Mouse (Mus musculus): ENCODE data around the gene Dgcr6. TPM values are rescaled to one million over a fixed set of nuclear protein-coding genes. Genes with fewer than 3 reads are reported as not detected.
A peak's percentile ranks its signal among the peaks of the same experiment; 100 is the strongest.

Dgcr6 gene
- total and polyA plus RNA-seq, 3 experiments = 71.3 to 132 (median 75.7) TPM

DNA sequence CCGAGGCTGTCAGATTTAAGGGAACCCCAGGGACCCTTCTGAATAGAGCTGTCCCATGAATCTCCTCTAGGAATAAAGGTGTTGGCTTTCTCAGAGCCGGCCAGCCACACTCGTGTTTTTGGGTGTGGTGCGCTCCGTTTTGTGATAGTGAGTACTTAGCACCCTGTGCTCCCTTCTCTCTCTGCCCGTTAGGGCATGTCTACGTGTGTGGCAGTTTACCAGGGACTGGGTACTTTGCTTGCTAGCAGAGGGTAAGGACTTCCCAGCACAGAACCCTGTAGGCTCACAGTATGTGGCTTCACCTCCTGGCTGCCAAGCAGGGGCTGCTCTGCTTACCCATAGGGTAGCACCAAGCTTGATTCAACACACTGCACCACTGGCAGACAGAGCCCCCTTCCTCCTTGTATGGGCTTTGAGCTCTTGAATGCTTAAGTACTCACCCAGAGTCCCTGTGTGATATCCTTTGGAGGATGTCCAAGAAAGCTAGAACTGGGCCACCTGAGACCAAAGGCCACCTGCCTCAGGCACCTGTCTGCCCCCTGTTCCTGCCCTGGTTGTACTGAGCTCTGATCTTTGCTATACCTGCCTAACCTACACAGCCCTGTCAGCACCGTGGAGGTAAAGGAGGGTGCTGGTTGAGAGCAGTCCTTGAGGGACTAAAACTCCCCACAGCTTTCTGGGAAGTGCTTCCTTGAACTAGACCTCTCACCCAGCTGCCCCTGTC lies 16.2 kb downstream of the Dgcr6 start:
- DNase-seq = no peak

DNA sequence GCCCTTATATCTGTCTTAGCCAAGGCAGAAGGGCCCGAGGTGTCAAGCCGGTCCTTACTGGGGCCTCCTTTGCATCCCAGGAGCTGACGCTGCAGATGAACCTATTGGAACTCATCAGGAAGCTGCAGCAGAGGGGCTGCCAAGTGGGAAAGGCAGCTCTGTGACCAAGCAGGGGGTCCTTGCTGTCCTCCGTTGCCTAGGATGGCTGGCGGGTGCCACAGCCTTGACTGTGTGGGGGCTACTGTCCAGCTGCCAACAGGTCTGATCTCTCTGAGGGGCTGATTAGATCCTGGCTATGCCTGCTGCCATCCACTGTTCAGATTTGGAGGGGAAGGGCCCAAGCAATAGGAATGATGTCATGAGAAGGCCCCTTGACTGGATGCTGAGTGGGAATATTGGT lies 18.1 kb downstream of the Dgcr6 start:
- no peak for DNase-seq

DNA sequence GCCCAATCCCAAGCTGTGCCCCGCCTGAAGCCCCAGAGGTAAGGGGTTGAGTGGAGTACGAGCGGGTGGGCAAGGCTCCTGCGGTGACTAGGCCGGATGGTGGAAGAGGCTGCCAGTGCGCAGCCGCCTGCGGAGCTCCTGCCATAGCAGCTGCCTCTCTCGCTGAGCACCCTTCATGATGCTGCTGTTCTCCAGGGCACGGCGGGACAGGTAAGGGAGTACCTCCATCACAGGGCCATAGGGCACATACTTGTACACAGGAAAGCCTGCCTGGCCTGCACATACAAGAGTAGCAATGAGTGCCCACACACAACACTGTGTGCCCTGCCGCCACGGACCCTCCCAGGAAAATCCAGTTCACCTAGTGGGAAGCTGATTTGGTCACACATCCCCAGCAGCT lies 19.4 kb downstream of the Dgcr6 start:
- DNase-seq = no peak

DNA sequence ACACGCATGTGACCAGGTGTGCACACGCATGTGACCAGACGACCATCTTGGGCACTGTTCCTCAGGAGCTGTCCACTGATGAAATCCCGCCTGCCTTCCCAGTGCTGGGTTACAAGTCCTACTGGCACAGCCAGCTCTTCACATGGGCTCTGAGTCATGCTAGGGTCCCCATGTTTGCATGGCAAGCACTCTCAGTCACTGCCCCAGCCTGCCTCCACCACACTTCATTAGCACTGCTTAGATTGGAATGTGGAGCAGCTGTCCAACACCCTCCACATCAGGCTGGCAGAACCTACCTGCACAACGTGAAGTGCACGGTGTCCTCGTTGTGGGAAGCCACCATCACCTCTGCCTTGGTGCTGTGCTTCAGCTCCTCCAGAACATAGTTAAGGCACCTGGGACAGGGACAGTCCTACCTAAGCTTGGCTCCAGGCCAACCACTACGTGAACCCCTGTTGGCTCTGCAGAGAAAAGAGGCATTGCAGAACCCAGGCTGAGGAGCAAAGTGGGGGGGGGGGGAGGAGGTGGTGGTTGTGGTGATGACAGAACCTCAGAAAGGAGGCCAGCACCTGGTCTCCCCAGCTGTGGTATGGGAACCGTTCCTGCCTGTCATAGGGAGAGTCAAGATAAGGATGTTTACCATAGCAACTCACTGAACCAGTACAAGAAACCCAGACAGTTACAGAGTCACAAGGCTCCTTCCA lies 20.8 kb downstream of the Dgcr6 start:
- DNase-seq = no peak

DNA sequence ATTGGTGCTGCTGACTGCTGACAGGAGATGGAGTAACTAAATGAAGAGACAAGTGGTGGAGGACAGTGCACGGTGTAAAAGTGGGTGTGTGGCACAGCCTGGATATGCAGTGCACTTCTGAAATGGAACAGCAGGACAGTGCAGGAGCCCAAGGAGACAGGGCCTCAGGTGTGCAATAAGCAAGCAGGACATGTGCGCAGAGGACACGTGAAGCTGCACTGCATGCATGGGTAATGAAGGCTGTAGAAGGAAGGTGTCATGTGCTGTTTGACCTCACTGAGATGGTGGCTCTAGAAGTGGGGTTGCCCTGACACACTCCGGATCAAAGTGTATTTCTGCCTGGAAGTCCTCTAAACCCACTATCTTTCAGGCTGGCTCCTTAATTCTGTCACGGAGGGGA lies 22.0 kb downstream of the Dgcr6 start:
- DNase-seq = no peak

DNA sequence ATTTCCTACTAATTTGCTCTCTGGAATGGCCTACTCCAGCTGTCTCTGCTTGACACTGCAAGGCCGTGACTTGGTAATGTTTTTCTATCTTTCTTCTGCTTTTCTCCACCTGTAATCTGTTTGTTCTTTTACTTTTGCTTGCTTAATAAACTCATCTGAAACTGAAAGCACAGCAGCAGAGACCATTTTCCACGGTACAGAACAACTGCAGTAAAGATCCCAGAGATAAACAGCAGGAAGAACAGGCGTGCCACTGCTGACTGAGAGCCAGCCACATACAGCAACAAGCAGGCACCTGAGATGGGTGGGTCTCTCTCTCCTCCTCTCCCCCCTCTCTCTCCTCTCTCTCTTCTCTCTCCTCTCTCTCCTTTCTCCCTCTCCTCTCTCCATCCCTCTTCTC lies 22.5 kb downstream of the Dgcr6 start:
- no peak for DNase-seq

DNA sequence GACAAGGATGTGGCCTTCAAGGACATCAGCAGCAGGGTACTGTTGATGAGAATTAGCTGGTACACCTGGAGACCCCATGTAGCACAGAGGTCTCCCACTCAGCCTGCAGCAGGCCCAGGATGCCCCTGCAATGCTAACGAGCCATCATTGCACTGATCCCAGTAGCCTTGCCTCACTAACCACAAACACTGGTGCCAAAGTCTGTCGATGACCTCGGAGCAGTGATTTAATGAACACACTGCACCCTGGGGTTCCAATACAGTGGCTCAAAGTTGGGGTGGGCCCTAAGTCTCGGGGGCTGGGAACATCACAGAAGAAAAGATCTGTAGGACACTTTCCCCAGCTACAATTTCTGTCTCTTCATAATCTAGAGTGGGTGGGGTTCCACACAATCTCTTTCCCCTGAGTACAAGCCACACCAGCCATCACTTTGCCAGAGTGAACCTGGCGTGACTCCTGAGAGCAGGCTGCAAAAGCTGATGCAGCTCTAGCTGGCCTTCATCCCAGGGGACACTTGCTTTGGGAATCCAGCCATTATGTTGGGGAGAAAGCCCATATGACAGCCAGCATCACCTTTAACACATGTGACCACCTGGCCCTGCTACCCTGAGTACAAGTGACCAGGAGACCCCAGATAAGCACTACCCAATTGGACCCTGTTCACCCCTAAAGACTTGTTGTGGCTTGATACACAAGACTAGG lies 25.8 kb downstream of the Dgcr6 start:
- peak; percentile 62 for DNase-seq

DNA sequence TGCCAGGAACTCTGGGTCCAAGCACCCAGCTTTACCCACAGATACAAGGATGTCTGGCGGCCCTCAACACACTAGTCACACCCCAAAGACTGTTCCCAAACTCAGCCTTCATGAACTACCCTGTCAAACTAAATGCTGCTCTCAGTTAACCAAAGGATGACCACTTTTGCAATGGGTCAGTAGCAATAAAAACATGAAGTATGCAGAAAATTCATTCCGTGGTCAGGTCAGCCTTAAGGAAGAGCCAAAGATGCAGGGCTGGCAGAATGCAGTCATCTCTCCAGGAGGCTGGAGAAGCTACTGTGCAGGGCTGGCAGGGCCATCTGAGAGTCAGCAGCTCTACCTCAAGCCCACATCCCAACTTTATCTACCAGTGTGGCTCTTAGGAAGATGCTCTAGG lies 26.6 kb downstream of the Dgcr6 start:
- DNase-seq = no peak

DNA sequence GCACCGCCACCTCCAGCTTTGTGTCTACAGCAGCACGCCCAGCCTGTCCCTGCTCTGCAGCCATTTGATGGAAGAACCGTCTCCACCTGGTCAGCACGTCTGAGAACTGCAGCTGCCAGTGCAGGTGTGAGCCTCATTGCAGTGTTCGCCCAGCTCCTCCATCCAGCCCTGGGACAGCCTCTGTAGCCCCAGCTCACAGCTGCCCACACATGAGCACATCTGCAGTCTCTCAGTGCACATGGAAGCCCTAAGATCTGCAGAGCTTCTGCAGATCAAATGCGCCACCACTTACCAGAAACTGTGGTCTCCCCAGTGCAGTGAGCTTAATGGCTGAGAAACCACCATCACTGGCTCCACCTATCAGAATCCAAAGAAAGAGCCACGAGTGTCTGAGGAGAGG lies 27.5 kb downstream of the Dgcr6 start:
- no peak for DNase-seq

DNA sequence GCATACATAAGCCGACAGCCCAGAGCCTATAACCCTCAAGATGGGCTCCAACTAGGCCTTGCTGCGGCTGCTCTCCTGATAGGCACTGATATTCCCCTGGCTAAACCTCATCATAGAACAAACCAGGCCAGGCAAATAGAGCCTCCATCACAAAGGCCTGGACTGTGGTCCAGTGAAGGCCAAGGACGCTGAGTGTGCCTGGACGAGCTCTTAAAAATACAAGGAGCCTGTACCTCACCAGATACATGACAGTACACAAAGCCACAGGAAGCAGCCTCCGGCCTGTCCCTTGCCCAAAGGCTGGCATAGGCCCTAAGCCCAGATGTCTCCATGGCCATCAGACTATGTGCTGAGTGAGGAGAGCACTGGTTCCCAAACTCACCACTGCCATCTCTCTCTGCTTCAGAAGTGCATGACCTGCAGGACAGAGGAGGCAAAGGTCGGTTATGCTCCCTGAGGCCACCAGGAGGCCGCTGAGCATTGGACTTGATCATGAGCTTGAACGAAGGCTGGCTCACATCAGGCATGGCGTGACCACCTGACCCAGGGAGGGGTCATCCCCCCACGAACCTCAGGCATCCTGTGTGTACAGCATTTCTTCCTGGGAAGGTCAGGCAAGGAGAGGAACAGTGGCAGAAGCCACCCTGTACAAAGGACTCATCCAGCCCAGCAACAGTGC lies 28.6 kb downstream of the Dgcr6 start:
- peak; percentile 65 for DNase-seq

DNA sequence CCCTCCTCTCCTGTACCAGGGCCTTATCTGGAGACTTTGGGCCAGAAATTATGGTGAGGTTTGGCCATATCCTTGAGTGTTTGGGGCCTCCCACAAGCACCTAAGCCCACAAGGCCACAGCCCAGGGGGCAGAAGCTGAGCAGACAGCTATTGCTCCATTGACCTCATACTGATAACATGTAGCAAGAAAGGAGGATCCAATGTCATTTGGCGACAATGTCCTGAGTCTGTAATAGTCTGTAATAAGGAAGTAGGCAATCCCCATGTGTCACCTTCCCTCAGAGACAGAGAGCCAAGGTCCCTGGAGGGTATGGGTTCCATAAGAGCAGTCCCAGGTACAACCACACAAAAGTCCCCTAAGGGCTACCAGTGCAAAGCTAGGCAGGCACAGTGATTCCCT lies 29.6 kb downstream of the Dgcr6 start:
- DNase-seq = peak; percentile 52

DNA sequence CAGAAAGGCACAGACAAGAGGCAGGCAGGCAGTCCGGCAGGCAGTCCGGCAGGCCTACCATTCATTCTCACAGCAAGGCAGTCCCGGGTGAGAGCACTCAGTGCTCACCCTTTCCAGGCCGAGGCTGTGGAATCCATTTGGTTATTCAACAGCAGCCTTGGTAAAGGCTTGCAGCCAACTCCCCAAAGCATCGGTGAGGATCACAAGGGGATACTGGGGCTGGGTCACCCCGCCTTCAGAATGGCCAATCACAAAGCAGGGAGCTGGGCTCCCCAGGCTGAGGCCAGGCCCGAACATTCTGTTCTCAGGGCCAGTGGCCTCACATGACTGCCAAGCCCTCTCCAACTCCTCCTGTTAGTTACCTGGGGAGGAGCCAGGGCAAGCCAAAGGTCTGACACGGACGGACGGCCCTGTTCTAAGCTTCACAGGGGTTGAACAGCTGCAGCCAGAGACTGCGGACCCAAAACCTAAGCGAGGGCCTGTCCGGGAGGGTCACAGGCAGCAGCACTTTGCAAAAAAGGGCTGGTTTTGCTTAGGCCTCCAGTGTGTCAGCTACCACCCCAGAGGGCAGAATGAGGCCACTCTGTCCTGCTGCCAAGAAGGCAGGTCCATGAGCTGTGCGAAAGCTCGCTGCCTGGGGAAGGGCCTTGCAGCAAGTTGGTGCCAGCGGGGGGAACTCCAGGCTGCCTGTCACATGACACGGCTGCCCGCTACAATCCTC lies 30.7 kb downstream of the Dgcr6 start:
- DNase-seq = peak; percentile 89

DNA sequence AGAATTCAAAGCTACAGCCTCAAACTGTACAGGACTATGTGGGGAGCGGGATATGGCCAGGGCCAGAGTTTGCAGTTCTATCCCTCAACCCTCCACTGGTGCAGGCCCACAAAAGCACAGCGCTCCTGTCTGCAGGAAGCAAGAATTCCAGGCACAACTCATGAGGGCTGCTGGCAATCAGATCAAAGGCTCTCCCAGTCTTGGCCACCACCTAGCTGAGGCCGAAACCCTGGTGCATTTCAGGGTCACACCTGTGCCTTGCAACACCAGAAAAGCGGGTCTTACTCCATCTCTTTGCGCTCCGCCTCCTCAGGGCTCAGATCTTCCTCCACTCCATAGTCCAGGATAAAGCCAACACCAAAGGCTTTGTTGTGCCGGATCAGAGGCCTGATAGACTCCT lies 31.6 kb downstream of the Dgcr6 start:
- DNase-seq = peak; percentile 65

DNA sequence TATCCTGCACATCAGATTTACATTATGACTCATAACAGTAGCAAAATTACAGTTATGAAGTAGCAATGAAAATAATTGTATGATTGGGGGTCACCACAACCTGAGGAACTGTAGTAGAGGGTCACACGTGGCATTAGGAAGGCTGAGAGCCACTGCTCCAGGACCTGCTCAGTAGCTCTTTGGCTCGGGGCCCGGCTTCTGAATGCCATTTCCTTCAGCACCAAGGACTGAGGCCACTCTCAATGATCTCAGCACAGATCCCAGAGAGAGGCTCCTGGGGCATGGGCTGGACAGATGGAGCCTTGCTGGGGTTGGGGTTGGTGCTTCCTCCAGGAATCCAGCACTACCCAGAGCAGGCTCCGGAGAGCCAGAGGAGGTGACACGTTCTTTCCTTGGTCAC lies 34.4 kb downstream of the Dgcr6 start:
- peak; percentile 83 for DNase-seq

DNA sequence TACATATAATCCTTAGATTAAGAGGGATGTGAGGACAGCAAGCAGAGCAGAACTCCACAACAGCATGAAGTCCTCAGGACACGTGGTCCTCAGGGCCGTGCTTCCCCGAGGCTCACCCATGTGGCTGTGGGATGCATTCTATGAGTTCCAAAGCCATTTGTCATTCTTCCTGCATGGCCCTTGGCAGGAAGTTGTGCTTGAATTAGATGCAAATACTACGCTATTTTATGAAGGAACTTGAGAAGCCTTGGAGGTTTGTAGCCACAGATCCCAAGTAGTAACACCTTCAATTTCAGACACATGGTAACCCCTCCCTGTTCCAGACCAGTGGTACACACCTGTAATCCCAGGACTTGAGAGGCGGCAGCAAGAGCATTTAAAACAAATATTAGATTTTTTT lies 43.7 kb downstream of the Dgcr6 start:
- no peak for DNase-seq

DNA sequence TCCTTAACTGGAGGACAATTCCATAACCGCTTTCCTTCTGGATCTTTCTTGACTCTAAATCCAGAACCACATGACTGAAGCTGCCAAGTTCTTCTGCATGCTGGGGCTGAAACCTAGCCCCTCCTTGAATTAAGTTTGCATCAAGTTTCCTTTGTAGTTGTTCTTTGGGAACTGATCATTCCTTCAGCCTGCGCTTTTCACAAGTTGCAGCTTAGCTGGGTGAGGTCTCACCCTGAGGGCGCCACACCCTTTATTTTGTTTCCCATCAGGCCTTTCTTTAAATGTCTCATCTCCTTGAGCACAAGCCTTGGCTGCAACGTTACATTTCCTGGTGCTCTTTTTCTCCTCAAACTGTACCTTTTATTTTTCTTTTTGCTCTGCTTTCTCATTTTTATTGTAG lies 50.2 kb downstream of the Dgcr6 start:
- DNase-seq = no peak

DNA sequence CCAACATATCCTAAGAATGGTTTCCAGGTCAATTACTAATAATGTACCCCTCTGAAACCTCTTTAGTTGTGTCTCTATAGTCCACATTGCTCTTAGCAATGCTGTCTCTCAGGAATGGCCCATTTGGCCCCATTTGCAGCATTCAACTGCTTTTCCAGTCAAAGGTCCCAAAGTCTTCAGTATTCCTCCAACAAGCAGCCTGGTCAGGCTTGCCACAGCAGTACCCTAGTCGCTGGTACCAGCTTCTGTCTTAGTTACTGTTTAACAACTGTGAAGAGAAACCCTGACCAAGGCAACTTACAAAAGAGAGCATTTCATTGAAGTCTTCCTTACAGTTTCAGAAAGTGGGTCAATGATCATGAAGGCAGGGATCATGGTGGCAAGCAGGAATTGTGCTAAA lies 50.7 kb downstream of the Dgcr6 start:
- no peak for DNase-seq

DNA sequence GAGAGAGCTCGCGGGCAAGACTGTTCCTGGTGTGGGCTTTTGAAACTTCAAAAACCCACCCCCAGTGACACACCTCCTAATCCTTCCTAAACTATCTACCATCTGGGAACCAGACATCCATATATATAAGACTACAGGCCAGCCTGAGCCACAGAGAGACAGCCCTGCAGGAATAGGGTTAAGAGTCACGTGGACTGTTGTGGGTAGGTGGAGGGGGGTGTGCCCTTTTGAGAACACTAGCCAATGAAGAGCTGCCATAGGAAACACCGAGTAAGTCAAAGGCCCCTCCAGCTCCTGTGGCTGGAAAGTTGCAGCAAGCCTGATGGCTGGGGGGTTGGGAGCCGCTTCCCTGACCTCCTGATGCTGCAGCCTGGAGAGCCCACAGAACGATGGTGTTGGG lies 51.1 kb downstream of the Dgcr6 start:
- DNase-seq = no peak

DNA sequence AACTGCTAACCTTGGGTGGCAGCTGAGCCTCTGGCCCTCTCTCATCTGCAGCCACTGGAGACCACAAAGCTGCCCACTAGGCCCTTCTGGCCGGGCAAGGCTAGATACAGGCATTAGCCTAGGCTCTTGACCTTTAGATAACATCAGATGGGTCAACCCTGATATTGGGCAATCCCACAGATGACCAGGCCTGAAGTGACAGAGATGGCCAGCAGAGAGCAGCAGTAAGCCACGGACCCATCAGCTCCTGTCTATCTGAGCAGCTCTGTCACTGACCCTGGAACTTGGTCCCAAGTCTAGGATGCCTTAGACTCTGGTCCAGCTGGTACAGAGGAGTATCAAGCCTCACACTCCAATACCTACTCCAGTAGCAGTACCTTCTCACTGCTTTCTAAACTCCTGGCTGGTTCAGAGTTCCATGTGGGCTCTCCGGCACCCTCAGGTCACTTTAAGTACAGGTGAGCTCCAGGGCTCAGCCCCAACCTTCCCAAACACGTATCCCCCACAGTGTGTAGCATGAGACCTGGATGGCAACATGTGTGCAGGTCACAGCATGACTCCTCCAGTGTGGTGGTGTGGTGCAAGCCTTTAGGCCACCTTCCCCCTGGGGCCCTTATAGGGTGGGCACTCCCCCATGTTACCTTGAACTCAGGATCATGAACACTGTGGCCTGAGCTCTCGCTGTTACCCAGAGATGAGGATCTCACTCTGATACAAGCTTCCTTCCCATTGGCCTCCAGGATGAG lies 55.7 kb downstream of the Dgcr6 start:
- peak; percentile 90 for DNase-seq

DNA sequence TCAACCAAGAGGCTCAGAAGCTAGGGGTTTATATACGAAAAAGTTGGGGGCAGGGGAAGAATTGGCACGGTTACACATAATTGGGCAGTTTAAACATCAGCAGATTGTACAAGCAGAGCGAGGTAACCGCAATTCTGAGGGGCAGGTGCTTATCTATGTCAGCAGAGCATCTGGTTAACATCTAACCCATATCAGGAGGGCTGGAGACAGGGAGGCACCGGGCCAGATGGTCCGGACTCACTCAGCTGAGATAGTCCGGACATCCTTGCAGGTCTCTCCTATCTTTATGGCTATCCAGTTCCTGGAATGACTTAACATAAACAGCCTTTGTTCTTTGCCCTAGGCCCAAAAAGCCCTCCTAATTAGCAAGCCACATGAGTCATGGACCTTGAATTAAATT lies 58.4 kb downstream of the Dgcr6 start:
- DNase-seq = no peak

DNA sequence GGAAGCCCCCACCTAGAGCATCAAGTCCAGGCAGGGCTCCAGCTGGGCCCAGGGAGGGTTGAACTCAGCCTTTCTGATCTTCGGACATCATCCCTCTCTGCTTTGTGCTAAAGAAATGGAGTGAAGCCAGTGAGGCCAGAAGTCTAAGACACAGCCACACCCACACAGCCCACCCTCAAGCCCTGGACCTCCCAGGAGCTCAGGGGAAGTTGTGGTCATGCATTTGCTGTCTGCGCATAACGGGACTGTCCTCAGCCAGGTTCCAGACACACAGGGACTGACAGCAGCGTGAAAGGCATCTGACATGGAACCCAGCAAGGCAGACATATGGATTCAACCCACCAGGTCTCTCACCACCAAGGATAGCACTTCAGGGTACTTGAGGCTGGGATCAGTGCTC lies 63.8 kb downstream of the Dgcr6 start:
- no peak for DNase-seq

Measured in adrenal gland, adult 2 months (tissue).